Mouse (Mus musculus) gastrocnemius, postnatal 36 days (tissue): ENCODE data around the gene Arhgef28. TPM values are rescaled to one million over a fixed set of nuclear protein-coding genes. Genes with fewer than 3 reads are reported as not detected.
"Not testable (repeated sequence)": the region's sequence is repeated elsewhere in the genome, so short reads cannot be mapped to it uniquely, and the experiment has no call there.

Experiments
- DNase-seq, 2 experiments: peaks; one replicate each; pipeline ENCODE4 v3.0.0; 2022
- intact Hi-C: fragments of 180-260 bp; cut with DNase I; formaldehyde crosslinking; loops from one replicate; pipeline ENCODE4 v1.15.1; 2025
- total RNA-seq, 2 experiments: library from RNA; stranded (reverse); gene quantifications; 2 replicates each; pipeline ENCODE4 v1.2.3; 2021

The Arhgef28 gene
- total RNA-seq, 2 experiments from 2014 or later: 2.8 to 3.7 TPM

- DNase-seq: no peak
- intact Hi-C loops: no loop called here
Observed at GRCm38 (mm10) chr13:98132951-98133350, 73.3 kb downstream of the Arhgef28 start.

- intact Hi-C loops: no loop called here
- no peak for DNase-seq
Observed at GRCm38 (mm10) chr13:98132264-98132663, 74.0 kb downstream of the Arhgef28 start.

DNA sequence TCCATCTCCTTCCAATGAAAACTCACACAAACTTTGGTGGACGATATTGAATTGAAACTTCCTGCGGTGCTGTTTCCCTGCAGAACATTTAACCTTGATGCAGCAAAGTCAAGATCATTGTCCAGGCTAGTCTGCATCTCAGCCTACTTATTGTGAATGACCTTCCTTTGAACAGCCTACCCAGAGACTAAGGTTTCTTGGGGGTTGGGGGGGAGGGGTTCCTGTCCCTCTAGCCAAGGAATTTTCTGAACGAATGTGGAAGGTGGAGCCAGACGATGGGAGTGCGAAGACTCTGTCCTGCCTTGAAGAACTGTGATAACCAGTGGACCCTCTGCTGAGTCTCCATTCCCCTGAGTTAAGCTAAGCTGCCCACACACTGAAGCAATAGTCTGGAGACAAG, 80.6 kb downstream of the Arhgef28 start:
- no peak for DNase-seq
- intact Hi-C loops: no loop called here

DNA sequence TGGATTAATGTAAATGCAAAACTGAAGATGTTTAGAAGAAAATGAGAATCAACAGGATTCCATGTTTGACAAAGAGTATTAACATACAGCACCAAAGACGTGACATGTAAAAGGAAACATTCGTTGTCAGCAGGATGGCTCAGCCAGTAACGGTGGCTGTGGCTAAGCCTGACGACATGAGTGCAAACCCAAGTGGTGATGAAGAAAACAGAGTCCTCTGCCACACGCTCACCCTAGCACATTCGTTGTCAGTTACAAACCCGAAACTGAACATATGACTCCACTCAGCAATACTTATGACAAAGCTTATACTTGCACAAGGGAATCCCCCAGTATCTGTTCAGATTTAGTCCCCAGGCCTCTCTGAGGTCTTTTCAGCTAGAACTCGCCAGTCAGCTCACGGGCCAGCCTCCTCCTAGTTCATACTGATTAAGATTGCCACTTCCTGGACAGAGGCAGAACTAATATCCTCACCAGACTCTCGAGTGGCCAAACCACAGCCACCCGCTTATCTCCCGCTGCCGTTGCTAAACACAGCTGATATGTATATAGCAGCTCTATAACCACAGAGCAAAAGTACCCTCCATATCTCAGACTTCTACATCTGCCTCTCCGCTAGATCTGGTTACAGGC, 82.0 kb downstream of the Arhgef28 start:
- no peak for DNase-seq
- intact Hi-C loops: no loop called here

GRCm38 (mm10) chr13:98122766-98123165, 83.5 kb downstream of the Arhgef28 start:
- intact Hi-C loops: no loop called here

GRCm38 (mm10) chr13:98121993-98122392, 84.2 kb downstream of the Arhgef28 start:
- intact Hi-C loops: no loop called here
- no peak for DNase-seq

More at GRCm38 (mm10) chr13:98122766-98123165, 83.5 kb downstream of the Arhgef28 start:
- DNase-seq: no peak

DNA sequence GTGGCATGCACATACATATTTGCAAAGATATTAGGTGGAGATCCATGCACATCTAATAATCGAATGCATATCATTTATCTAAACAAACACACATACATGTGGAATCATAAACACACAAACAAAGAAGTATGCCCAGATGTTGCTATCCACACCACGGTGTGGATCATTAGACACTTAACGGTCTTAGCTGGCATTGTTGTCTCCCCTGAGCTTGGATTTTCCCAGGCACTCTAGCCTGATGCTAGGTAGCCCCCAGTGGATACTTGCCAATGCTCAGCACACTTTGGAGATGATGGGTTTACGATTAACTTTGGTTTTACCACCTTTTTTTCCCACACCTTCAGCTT, 85.1 kb downstream of the Arhgef28 start:
- intact Hi-C loops: no loop called here

DNA sequence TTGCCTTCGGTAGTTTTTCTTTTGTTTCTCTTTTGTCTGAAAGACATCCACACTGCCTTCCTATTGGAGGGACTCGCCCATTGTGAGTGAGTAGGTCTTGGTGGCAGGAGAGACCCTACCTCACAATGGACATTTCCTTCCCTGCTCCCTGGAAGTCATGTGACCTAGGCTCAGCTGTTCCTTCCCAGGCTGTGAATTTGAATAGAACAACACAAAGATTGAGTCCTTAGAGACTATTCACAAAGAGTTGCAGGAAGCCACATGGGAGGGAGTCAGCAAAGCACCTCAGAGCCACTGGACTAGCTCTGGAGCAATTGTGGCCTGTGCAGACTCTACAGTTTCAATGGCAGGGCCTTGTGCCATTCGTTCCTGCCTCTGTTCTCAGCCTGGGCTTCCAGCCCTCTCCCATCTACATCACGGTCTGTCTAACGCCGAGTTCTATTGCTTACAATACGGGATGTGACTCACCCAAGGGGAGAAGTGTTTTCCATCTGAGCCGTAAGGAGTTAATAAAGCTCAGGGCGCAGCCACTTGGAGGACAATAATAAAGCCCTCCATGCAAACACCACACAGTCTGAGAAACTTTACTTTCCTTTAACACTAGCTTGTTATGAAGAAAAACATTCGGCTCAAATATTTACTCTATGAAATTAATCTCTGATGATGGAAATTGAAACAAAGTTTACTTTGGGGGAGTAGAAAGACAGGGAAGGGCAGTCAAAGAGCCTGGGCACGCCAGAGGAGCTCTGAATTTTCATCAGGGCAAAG, 85.7 kb downstream of the Arhgef28 start:
- DNase-seq: no peak
- intact Hi-C loops: no loop called here

More for the DNA sequence above, 85.1 kb downstream of the Arhgef28 start:
- DNase-seq: no peak

GRCm38 (mm10) chr13:98118291-98118690, 87.9 kb downstream of the Arhgef28 start:
- DNase-seq: no peak
- intact Hi-C loops: no loop called here

DNA sequence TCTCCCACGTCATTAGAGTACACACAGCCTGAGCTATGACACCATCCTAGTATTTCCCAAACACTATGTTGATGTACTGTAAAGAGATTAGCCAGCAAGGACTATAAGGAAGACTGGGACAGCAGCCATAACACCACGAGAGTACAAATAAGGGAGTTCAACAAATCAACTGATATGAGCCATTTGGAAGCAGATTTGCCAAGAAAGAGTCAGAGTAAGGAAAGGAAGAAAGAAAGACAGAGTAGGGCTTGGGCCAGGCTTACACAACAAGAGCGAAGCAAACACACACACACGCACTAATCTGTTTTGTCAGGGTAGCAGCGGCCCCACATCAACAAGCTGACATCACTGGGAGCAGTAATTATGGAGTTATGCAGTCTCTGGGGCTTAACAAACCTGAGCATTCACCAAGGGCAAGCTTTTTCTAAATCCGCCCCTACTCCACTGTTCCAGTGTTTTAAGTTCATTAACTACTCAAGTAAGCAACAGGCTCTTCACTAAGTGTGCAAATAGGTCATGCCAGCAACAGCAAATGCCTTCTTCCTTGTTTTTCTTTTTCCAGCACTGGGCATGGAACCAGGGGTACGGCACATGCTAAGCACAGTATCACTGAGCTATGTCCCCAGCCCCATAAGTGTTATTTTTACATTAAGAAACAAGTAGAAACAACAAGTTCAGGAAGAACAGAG, 88.5 kb downstream of the Arhgef28 start:
- DNase-seq: no peak
- intact Hi-C loops: no loop called here

DNA sequence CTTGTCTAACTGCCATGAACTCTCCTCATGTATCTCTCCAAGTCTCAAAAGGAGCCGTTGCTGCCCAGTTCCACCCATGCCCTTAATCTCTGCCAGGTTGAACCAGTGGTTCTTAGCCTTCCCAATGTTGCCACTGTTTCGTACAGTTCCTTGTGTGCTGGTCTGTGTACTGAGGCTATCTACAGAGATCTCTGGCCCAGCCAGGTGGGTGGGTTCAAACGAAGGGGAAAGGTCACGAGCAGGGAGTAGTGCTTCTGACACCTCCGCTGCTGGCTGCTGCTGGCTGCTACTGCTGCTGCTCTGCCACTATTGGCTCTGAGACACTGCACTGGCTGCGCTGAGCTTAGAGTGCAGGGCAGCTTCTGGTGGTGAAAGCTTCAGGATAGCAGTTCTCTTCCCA, 90.6 kb downstream of the Arhgef28 start:
- intact Hi-C loops: no loop called here

DNA sequence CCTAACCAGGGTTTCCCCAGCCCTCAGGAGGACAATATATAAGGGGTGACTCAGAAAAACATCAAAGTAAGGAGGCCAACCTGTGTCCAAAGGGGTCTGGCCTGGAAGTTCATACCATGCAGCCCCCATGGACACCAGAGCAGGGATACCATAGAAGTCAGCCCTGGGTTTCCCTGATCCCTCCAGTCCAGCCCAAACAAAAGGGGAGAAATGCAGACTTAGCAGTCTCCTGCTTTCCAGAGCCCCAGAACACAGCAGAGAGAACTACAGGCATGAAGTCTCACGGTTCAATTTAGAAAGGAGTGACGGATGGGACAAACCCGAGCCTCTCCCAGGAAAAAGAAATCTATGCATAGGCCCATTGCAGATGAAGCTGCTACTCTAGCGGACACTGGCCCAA, 91.2 kb downstream of the Arhgef28 start:
- intact Hi-C loops: no loop called here
- no peak for DNase-seq

More for the DNA sequence above, 90.6 kb downstream of the Arhgef28 start:
- DNase-seq: no peak

GRCm38 (mm10) chr13:98112812-98113503, 93.3 kb downstream of the Arhgef28 start:
- intact Hi-C loops: no loop called here
- no peak for DNase-seq

DNA sequence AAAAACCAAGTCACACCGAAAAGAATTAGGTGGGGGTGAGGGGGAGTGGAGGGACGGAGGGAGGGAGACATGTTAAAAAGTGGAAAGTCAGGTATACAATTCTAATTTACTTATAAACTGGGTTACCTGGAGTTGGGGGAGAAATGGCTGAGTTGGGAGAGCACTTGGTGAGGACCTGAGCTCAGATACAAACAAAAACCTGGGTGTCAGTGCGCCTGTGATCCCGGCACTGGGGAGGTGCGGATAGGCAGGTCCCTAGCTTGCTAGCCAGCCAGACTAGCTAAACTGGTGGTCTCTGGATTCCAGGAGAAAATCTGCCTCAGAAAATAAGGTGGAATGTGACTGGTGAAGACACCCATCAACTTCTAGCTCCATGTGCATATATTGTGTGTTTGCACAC, 94.7 kb downstream of the Arhgef28 start:
- intact Hi-C loops: no loop called here
- no peak for DNase-seq

- intact Hi-C loops: no loop called here
- DNase-seq: no peak
Observed at GRCm38 (mm10) chr13:98111021-98111420, 95.2 kb downstream of the Arhgef28 start.

DNA sequence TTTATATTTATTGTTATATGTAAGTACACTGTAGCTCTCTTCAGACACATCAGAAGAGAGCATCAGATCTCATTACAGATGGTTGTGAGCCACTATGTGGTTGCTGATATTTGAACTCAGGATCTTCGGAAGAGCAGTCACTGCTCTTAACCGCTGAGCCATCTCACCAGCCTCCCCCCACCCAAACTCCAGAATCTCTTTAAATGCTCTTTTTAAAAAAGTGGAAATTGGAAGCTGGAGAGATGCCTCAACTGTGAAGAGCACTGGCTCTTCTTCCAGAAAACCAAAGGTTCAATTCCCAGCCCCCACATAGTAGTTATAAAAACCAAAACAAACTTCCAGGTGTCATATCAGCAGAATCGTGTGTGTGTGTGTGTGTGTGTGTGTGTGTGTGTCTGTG, 97.8 kb downstream of the Arhgef28 start:
- intact Hi-C loops, DNase-seq: not testable (repeated sequence)

DNA sequence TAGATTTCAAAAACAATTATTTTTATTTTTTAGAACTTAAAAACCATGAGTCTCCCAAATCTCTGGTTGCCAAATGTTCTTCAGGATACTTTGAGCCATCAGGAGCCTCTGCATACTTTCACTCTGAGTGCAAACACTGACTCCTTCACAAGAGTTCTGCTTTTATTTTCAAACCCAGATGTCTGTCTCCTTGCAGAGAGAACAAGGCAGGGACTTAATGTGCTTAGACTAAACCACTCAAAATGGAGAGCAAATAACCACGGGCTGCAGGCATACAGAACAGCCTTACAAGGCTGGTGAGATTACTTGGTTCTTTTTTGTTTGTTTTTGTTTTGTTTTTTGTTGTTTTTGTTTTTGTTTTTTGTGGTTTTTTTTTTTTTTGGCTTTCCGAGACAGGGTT, 98.6 kb downstream of the Arhgef28 start:
- no peak for DNase-seq
- intact Hi-C loops: no loop called here

DNA sequence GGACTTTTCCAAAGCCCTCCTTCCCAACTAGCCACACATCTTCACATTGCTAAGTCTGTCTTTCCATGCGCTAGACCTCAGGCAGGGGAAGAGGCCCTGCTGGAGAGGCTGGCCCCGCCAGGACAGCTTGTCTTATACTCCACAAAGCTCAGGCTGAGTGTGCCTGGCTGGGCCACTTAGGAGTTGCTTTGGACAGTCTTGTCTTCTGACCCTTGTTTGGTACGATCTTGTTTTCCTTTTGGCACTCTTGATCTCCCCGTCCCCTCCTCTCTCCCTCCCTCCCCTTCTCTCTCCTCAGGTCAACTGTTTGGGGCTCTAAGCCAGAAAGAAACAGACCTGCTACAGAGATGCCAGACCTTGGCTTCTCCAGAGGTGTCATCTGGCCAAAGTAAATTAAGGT, 110.3 kb downstream of the Arhgef28 start:
- no peak for DNase-seq
- intact Hi-C loops: no loop called here

DNA sequence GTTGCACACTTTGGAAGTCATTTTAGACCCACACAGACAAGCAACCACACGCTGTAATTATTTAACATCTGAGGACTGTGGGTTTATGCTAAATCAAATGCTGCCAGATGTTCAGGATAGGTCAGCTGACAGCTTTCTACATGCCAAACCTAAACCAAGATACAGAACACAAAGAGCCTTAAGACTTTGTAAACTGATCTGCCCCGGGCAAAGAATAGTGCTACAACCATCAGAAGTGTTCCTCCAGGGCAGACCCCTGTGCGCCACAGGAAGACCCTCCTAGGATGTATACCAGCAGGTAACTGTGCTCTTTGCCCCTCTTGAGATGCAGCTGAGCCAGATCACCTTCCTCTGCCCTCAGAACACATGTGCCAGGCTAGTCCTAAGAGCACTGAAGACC, 111.9 kb downstream of the Arhgef28 start:
- no peak for DNase-seq
- intact Hi-C loops: no loop called here

DNA sequence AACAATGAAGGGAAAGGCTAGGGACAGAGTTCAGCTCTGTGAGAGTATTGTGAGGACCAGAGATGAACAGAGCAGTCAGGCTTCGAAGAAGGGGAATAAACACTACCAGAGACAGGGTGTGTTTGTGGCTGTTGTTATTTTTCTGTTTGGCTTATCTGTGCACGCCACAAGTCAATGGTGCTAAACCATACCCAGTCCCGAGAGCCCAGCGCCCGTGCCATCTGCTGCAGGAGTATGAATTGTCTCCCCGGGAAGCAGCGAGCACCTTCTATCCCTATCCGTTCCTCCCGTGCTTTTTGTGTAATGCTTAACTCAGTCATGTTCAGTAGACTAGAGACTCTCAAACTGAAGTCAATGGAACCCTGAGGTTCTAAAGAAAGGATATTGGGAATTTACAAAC, 112.8 kb downstream of the Arhgef28 start:
- DNase-seq: no peak
- intact Hi-C loops: no loop called here

DNA sequence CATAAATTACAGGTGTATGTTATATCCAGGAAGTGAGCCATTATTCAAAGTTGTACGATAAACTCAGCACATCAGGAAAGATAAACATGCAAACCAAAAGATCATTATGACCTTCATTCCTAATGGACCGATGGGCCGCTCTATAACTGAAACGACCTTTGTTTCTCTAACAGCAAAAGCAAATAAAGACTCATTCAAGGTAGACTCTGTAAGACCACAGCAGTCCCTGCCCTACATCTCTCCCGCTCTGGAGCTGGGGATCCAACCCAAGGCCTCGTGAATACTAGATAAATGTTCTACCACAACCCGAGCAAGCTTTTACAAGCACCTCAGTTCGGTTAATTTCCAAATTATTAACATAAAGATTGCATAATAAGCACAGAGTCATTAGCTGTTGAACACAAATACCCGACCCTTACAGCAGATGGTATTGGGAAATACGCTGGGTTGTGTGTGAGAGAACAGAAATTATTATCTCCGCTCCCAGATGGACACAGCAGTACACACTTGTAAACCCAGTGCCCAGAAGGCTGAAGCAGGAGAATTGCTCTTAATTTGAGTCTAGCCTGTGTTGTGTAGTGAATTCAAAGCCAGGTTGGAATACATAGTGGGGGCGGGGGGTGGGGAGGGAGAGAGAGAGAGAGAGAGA, 113.8 kb downstream of the Arhgef28 start:
- intact Hi-C loops: no loop called here
- DNase-seq: no peak
